Mouse (Mus musculus) brain, embryonic 14.5 days (tissue): ENCODE data around the gene Klhl12. TPM values are rescaled to one million over a fixed set of nuclear protein-coding genes. Genes with fewer than 3 reads are reported as not detected.

ENCODE experiments used
- DNase-seq: peaks from one replicate; pipeline ENCODE4 v3.0.0-alpha.2; 2011; ENCODE audit warnings: low read depth
- CTCF ChIP-seq: fragments of 200-500 bp; IDR thresholded peaks from 2 replicates; pipeline ENCODE4 v1.5.1; 2012; ENCODE audit warnings: inconsistent platforms, mild to moderate bottlenecking, moderate library complexity, borderline replicate concordance; ENCODE audit not compliant: insufficient read depth, insufficient read length; ENCODE audit errors: extremely low read depth
- POLR2A ChIP-seq: fragments of 200-500 bp; IDR thresholded peaks from 2 replicates; pipeline ENCODE4 v1.6.1; 2012; ENCODE audit warnings: mild to moderate bottlenecking, inconsistent platforms, borderline replicate concordance; ENCODE audit not compliant: poor library complexity, insufficient read depth, insufficient read length, severe bottlenecking; ENCODE audit errors: extremely low read depth
- polyA plus RNA-seq: library from polyadenylated mRNA; depleted of rRNA; stranded (reverse); fragments of >200 nt; gene quantifications from 2 replicates; pipeline ENCODE4 v1.2.3, GENCODE M21; 2012; rRNA removed

Klhl12 gene
- 22.5 and 24.9 TPM in 2 replicates for polyA plus RNA-seq

- peak; percentile 97 for DNase-seq
- TF ChIP-seq POLR2A (peak; percentile 79), CTCF (peak; percentile 29; the same call in 1 of the 2 replicates)
Measured at GRCm38 (mm10) chr1:134454904-134455824, at the start of gene Klhl12. Gene Klhl12, plus strand, starts transcription at chr1:134455531.

GRCm38 (mm10) chr1:134406414-134406771, 48.9 kb upstream of the Klhl12 start:
- DNase-seq, result peak; percentile 1
- TF ChIP-seq POLR2A (no peak), CTCF (no peak)

- no peak for TF ChIP-seq CTCF
- TF ChIP-seq POLR2A, result no peak
- no peak for DNase-seq
Measured at GRCm38 (mm10) chr1:134408080-134408479, 47.3 kb upstream of the Klhl12 start.

GRCm38 (mm10) chr1:134411706-134412629, 43.4 kb upstream of the Klhl12 start:
- no peak for DNase-seq
- TF ChIP-seq CTCF (no peak), POLR2A (no peak)

- TF ChIP-seq POLR2A (no peak), CTCF (no peak)
- DNase-seq, result no peak
Measured at GRCm38 (mm10) chr1:134414038-134414437, 41.3 kb upstream of the Klhl12 start.

GRCm38 (mm10) chr1:134414501-134415167, 40.7 kb upstream of the Klhl12 start:
- peak; percentile 45; the same call in 1 of the 2 replicates for TF ChIP-seq CTCF
- TF ChIP-seq POLR2A, result no peak
- peak; percentile 0 for DNase-seq

- no peak for TF ChIP-seq CTCF
- TF ChIP-seq POLR2A, result peak; percentile 93
- DNase-seq, result peak; percentile 99
Measured at GRCm38 (mm10) chr1:134415168-134415831, 40.0 kb upstream of the Klhl12 start, which contains the start of gene Adipor1. Gene Adipor1, plus strand, starts transcription at chr1:134415378.

GRCm38 (mm10) chr1:134418414-134418975, 36.8 kb upstream of the Klhl12 start:
- no peak for DNase-seq
- no peak for TF ChIP-seq CTCF
- no peak for TF ChIP-seq POLR2A

GRCm38 (mm10) chr1:134419176-134419575, 36.2 kb upstream of the Klhl12 start:
- DNase-seq, result no peak
- TF ChIP-seq CTCF, result no peak
- no peak for TF ChIP-seq POLR2A
